Mouse (Mus musculus) layer of hippocampus, adult 6 months (tissue): Measurements from ENCODE around the gene Mfsd10. TPM values are rescaled to one million over a fixed set of nuclear protein-coding genes. Genes with fewer than 3 reads are reported as not detected.

Experiments
- long read RNA-seq, 2 experiments: library from polyadenylated mRNA; unstranded; transcript quantifications; one replicate each; pipeline ENCODE4 v2.0.0; 2019 to 2020
- polyA plus RNA-seq: library from polyadenylated mRNA; unstranded; fragments of <200 nt; fragmentation: Nextera tagmentation; gene quantifications from 2 replicates; pipeline ENCODE4 v1.2.3, GENCODE M21; 2021

Gene Mfsd10
- polyA plus RNA-seq, result 18.3 and 18.4 TPM in 2 replicates
- long read RNA-seq, experiment 1, transcript Mfsd10-201 (13 exons, 1,907 nt), result major isoform, 14 of 31 reads
- long read RNA-seq, experiment 1, partial matches to known transcripts, result 2 of 31 reads
- long read RNA-seq, experiment 1, other reads (novel, unspliced or antisense), result 6 of 31 reads
- long read RNA-seq, experiment 2, transcript Mfsd10-203 (13 exons, 1,754 nt), result minor isoform, 12 of 128 reads
- long read RNA-seq, experiment 2, transcript Mfsd10-201 (13 exons, 1,907 nt), result major isoform, 25 of 128 reads
- long read RNA-seq, experiment 2, transcript Mfsd10-202 (13 exons, 1,906 nt), result minor isoform, 14 of 128 reads
- long read RNA-seq, experiment 2, partial matches to known transcripts, result 2 of 128 reads
- long read RNA-seq, experiment 2, other reads (novel, unspliced or antisense), result 75 of 128 reads

GRCm38 (mm10) chr5:34636481-34637287 is at the start of gene Mfsd10:
Mfsd10 (minus strand) TSS chr5:34637212.

GRCm38 (mm10) chr5:34659686-34660590 is 22.9 kb upstream of the Mfsd10 start, which contains the start of the genes Nop14 and Grk4:
Nop14 (minus strand) TSS chr5:34660148.
Grk4 (plus strand) TSS chr5:34660379.

Other genes with a start within 250 kb of the Mfsd10 start
- gene Tnip2, start 123.2 kb downstream of the Mfsd10 start, polyA plus RNA-seq, result 8.4 and 9.0 TPM in 2 replicates
- 0.84 and 1.7 TPM in 2 replicates for gene Sh3bp2, start 111.4 kb downstream of the Mfsd10 start, polyA plus RNA-seq
- 93.0 and 95.9 TPM in 2 replicates for gene Add1, start 63.5 kb downstream of the Mfsd10 start, polyA plus RNA-seq
- gene Nop14, start 22.9 kb upstream of the Mfsd10 start, polyA plus RNA-seq, result 11.5 and 13.8 TPM in 2 replicates
- 1.2 and 1.4 TPM in 2 replicates for gene Grk4, start 23.2 kb upstream of the Mfsd10 start, polyA plus RNA-seq
- 7.7 and 8.6 TPM in 2 replicates for gene Htt, start 124.5 kb upstream of the Mfsd10 start, polyA plus RNA-seq